Mouse (Mus musculus) ES-E14 (cell line): ENCODE data around the gene Rab9. TPM values are rescaled to one million over a fixed set of nuclear protein-coding genes. Genes with fewer than 3 reads are reported as not detected.

Source experiments
- DNase-seq: peaks from one replicate; pipeline ENCODE4 v3.0.0-alpha.2; 2013; ENCODE audit warnings: low read depth, low spot score
- H3K27ac ChIP-seq: 2 replicates; pipeline ENCODE4 v1.5.1; 2012; ENCODE audit warnings: low read depth, mild to moderate bottlenecking, low read length, moderate library complexity, mixed read lengths; ENCODE audit not compliant: poor library complexity, insufficient read depth, severe bottlenecking
- H3K36me3 ChIP-seq: 2 replicates; pipeline ENCODE4 v1.6.1; 2012; ENCODE audit warnings: mild to moderate bottlenecking, low read length, moderate library complexity, mixed read lengths; ENCODE audit not compliant: control insufficient read depth, poor library complexity, insufficient read depth, severe bottlenecking
- H3K4me1 ChIP-seq, 2 experiments: fragments of 150-350 bp in 1 of 2; sonication (generic) in 1 of 2; 2 replicates each; pipeline ENCODE4 v1.6.1; 2012; ENCODE audit warnings: low read length in 2 of 2, mild to moderate bottlenecking in 1 of 2, mixed read lengths in 1 of 2; ENCODE audit not compliant: control insufficient read depth in 2 of 2, insufficient read depth in 2 of 2, poor library complexity in 1 of 2
- H3K4me3 ChIP-seq, 2 experiments: fragments of 150-350 bp in 1 of 2; sonication (generic) in 1 of 2; 2 replicates each; pipeline ENCODE4 v1.5.1; 2012; ENCODE audit warnings: low read length in 2 of 2, low read depth in 1 of 2, mild to moderate bottlenecking in 1 of 2, mixed read lengths in 1 of 2; ENCODE audit not compliant: insufficient read depth in 1 of 2, poor library complexity in 1 of 2, severe bottlenecking in 1 of 2
- H3K9ac ChIP-seq: 2 replicates; pipeline ENCODE4 v1.6.1; 2012; ENCODE audit warnings: low read depth, mild to moderate bottlenecking, low read length, mixed read lengths; ENCODE audit not compliant: poor library complexity, insufficient read depth, severe bottlenecking
- H3K9me3 ChIP-seq: fragments of 150-350 bp; sonication (generic); 2 replicates; pipeline ENCODE4 v1.6.1; 2012; ENCODE audit warnings: low read depth, mild to moderate bottlenecking, low read length; ENCODE audit not compliant: control insufficient read depth, insufficient read depth
- CHD2 ChIP-seq: IDR thresholded peaks from 2 replicates; pipeline ENCODE4 v1.6.1; 2014; ENCODE audit warnings: mild to moderate bottlenecking, low read depth, low read length, inconsistent platforms
- HCFC1 ChIP-seq: IDR thresholded peaks from 2 replicates; pipeline ENCODE4 v1.6.1; 2012; ENCODE audit warnings: low read length, inconsistent platforms, borderline replicate concordance; ENCODE audit not compliant: insufficient read depth
- MAFK ChIP-seq: IDR thresholded peaks from 2 replicates; pipeline ENCODE4 v1.6.1; 2014; ENCODE audit warnings: mild to moderate bottlenecking, low read depth, low read length, inconsistent platforms; ENCODE audit not compliant: insufficient read depth
- ZC3H11A ChIP-seq: IDR thresholded peaks from 2 replicates; pipeline ENCODE4 v1.6.1; 2012; ENCODE audit warnings: low read depth, mild to moderate bottlenecking, inconsistent platforms, low read length, borderline replicate concordance
- ZNF384 ChIP-seq: IDR thresholded peaks from 2 replicates; pipeline ENCODE4 v1.6.1; 2012; ENCODE audit warnings: low read depth, low read length, inconsistent platforms
- in situ Hi-C, 2 experiments: fragments of 600-800 bp; cut with MboI; formaldehyde crosslinking; loops; one replicate each; pipeline ENCODE4 v1.15.1; 2025; ENCODE audit warnings: low sequenced_read_pairs in 2 of 2, inconsistent platforms in 1 of 2; ENCODE audit not compliant: unreplicated experiment in 2 of 2
- total RNA-seq: library from RNA; depleted of rRNA; stranded (reverse); fragments of 300-350 nt; gene quantifications from 2 replicates; pipeline ENCODE4 v1.2.3, GENCODE M21; 2012

The Rab9 gene
- total RNA-seq, 1 experiment = 30.0 TPM

GRCm38 (mm10) chrX:166497771-166498170, 18.1 kb upstream of the Rab9 start:
- Histone ChIP-seq H3K9ac (no peak overlapping the region), H3K9me3 (no peaks in the 10 kb centered on the region), H3K4me1 (no peaks in the 10 kb centered on the region), H3K36me3 (no peaks in the 10 kb centered on the region), H3K4me3 (no peak overlapping the region), H3K27ac (no peak overlapping the region)
- no peak for DNase-seq
- in situ Hi-C loops = no loop called here
- TF ChIP-seq HCFC1 (no peak), MAFK (no peak), ZNF384 (no peak), CHD2 (no peak), ZC3H11A (no peak)

GRCm38 (mm10) chrX:166495052-166495451, 15.4 kb upstream of the Rab9 start:
- in situ Hi-C loops = no loop called here
- H3K9me3 ChIP-seq = no peaks in the 10 kb centered on the region
- no peak overlapping the region for H3K27ac ChIP-seq
- no peak overlapping the region for H3K9ac ChIP-seq
- DNase-seq = no peak
- no peak for TF ChIP-seq ZNF384
- no peaks in the 10 kb centered on the region for H3K36me3 ChIP-seq
- no peaks in the 10 kb centered on the region for H3K4me1 ChIP-seq
- no peak overlapping the region for H3K4me3 ChIP-seq

DNA sequence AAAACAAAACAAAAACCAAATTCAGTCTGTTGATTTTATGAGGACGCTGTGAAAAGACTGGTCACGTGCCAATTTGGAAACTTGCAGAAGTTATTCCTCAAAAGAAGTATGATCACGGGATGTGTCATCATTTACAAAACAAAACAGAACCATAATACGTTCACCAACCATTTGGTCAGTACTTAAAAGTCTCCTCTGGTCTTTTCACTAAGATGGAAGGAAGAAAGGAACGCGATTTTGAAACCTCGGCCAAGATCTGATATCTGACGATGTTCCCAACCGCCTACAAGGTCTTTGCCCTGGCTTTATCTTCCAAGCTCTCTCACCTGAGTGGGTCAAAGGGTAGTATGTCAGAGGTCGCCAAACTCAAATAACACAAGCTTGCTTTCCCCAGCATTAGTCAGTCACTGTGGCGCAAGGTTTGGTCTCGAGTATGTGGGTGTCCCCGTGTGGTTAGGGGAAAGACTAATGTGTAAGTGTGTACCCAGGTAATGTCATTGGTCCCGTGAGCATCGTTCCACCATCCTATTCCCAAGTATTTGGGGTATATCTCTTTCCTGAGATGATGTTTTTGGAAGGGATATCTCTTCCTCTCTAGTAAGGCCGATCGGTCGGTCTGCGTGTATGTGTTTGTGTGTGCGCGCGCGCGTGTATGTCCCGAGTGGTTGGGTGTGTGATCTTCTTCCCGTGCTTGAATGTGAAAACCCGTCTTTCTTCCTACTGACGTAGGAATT, 869 bp downstream of the Rab9 start:
- H3K4me1 ChIP-seq = no peaks in the 10 kb centered on the region; a peak in 2 of 4 replicates
- H3K36me3 ChIP-seq = no peaks in the 10 kb centered on the region; the same call in none of the 2 replicates
- DNase-seq = peak; percentile 3
- peak overlapping the region; percentile 83 for H3K27ac ChIP-seq
- peak overlapping the region; percentile 97 for H3K9ac ChIP-seq
- TF ChIP-seq CHD2 = no peak
- no peak for TF ChIP-seq ZNF384
- no peak for TF ChIP-seq MAFK
- TF ChIP-seq HCFC1 = no peak
- TF ChIP-seq ZC3H11A = no peak
- no peaks in the 10 kb centered on the region for H3K9me3 ChIP-seq
- peak overlapping the region; percentile 97 to 98 for H3K4me3 ChIP-seq
- in situ Hi-C loops = no loop called here

DNA sequence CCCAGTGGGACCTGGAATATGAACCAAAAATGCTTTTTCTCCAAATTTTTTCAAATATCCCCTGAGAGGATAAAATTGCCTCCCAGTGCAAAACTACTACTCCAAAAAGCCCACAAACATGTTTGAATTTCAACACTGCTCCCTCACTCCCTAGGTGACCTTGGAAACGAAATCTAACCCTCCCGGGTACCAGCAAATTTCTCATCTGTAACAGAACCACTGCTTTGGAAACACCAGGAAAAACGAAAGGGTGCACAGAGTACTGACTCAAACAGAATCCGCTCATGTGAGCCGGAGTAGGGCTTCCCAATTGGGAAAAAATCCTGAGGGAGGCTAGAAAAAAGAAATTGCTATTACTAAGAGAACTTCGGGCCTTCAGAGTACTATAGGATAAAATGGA, 2.3 kb downstream of the Rab9 start:
- DNase-seq = no peak
- Histone ChIP-seq H3K4me3 (peak overlapping the region; percentile 11 to 28; a peak in 2 of 4 replicates), H3K27ac (no peak overlapping the region), H3K4me1 (no peaks in the 10 kb centered on the region; a peak in 1 of 4 replicates), H3K9ac (peak overlapping the region; percentile 38; the same call in 1 of the 2 replicates), H3K9me3 (no peaks in the 10 kb centered on the region), H3K36me3 (no peaks in the 10 kb centered on the region; the same call in none of the 2 replicates)
- in situ Hi-C loops = no loop called here
- TF ChIP-seq ZC3H11A = no peak
- TF ChIP-seq ZNF384 = no peak
- no peak for TF ChIP-seq HCFC1
- TF ChIP-seq MAFK = no peak
- TF ChIP-seq CHD2 = no peak
